Mouse (Mus musculus) hindbrain, embryonic 14.5 days (tissue): ENCODE results near the gene Fam221b. TPM values are rescaled to one million over a fixed set of nuclear protein-coding genes. Genes with fewer than 3 reads are reported as not detected.

Experiments used
- ATAC-seq: fragments of 200-750 bp; cut with Nextera tagmentation; 2 replicates; pipeline ENCODE4 v1.8.0; 2017; ENCODE audit warnings: moderate number of reproducible peaks, mild to moderate bottlenecking, moderate TSS enrichment, moderate library complexity; ENCODE audit not compliant: low FRiP score
- DNase-seq: peaks from one replicate; pipeline ENCODE4 v3.0.0-alpha.2; 2015; ENCODE audit warnings: low spot score
- H3K27ac ChIP-seq: fragments of 300-500 bp; sonication (generic); 2 replicates; pipeline ENCODE4 v1.5.1; 2014; ENCODE audit warnings: mild to moderate bottlenecking, moderate library complexity
- H3K27me3 ChIP-seq: fragments of 300-500 bp; sonication (generic); 2 replicates; pipeline ENCODE4 v1.6.1; 2014; ENCODE audit warnings: mild to moderate bottlenecking, low read length, mixed read lengths; ENCODE audit not compliant: control insufficient read depth, insufficient read depth
- H3K36me3 ChIP-seq: fragments of 300-500 bp; sonication (generic); replicated peaks from 2 replicates; pipeline ENCODE4 v1.6.1; 2014; ENCODE audit not compliant: control insufficient read depth, insufficient read depth
- H3K4me1 ChIP-seq: fragments of 300-500 bp; sonication (generic); replicated peaks from 2 replicates; pipeline ENCODE4 v1.6.1; 2014; ENCODE audit warnings: antibody characterized with exemption, low read length, mixed read lengths; ENCODE audit not compliant: control insufficient read depth, insufficient read depth
- H3K4me2 ChIP-seq: fragments of 300-500 bp; sonication (generic); replicated peaks from 2 replicates; pipeline ENCODE4 v1.6.1; 2014; ENCODE audit warnings: mild to moderate bottlenecking, moderate library complexity
- H3K4me3 ChIP-seq: fragments of 300-500 bp; sonication (generic); replicated peaks from 2 replicates; pipeline ENCODE4 v1.5.1; 2014; ENCODE audit warnings: mild to moderate bottlenecking, low read length
- H3K9ac ChIP-seq: fragments of 300-500 bp; sonication (generic); 2 replicates; pipeline ENCODE4 v1.6.1; 2014
- H3K9me3 ChIP-seq: fragments of 300-500 bp; sonication (generic); 2 replicates; pipeline ENCODE4 v1.6.1; 2016; ENCODE audit warnings: low read length; ENCODE audit not compliant: control insufficient read depth
- WGBS: fragments of 180-500 bp; shearing (Covaris S2); extraction: QIAGEN DNeasy Blood & Tissue Kit; methylation state at CpG from one replicate; pipeline ENCODE4 v1.1.7; 2014; 5-methylcytosine and 5-hydroxymethylcytosine counted together
- polyA plus RNA-seq: library from polyadenylated mRNA; unstranded; fragments of >200 nt; fragmentation: Nextera tagmentation; extraction: Ambion mirVana; gene quantifications from 2 replicates; pipeline ENCODE4 v1.2.1, GENCODE M21; 2014

Fam221b gene
- polyA plus RNA-seq, 1 experiment from 2014 or later: 2.2 TPM

DNA sequence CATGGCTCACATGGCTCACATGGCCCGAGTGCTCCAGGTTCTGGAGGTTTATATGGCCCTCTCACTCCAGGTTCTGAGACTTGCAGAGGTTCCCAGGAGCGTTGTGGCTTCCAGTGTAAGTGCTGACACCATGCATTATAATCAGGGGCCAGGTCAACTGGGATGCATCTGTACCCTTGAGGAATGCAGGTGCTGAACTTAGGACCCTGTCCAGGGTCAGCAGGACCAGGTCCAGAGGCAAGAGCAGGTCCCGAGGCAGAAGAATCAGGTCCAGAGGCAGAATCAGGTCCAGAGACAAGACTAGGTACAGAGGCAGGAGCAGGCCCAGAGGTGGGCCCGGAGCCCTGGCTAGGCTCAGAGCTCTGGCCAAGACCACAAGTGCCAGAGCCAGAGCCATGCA lies 16.2 kb downstream of the Fam221b start:
- no peak for ATAC-seq
- peak overlapping the region; percentile 43 for H3K4me2 ChIP-seq
- DNase-seq: no peak
- 97% methylated on average over 4 of the region's 4 CpGs for WGBS
- no peaks in the 10 kb centered on the region for H3K27me3 ChIP-seq
- H3K9ac ChIP-seq: 0 out of 2 replicates have a peak overlapping the region, but pooled peaks have one; percentile 6
- H3K27ac ChIP-seq: no peak overlapping the region; the same call in 1 of the 2 replicates
- peaks cover 6% of the 10 kb centered on the region; the same call in 1 of the 2 replicates for H3K36me3 ChIP-seq
- H3K4me3 ChIP-seq: peak overlapping the region; percentile 19
- peaks cover 5% of the 10 kb centered on the region; the same call in 1 of the 2 replicates for H3K4me1 ChIP-seq
- peaks cover 5% of the 10 kb centered on the region; the same call in 1 of the 2 replicates for H3K9me3 ChIP-seq

- no peak overlapping the region for H3K4me3 ChIP-seq
- H3K9ac ChIP-seq: no peak overlapping the region
- 0 out of 2 replicates have a peak, but pooled peaks cover 5% of the 10 kb centered on the region for H3K4me1 ChIP-seq
- no peak overlapping the region for H3K27ac ChIP-seq
- H3K27me3 ChIP-seq: no peaks in the 10 kb centered on the region
- H3K9me3 ChIP-seq: peaks cover 5% of the 10 kb centered on the region; the same call in 1 of the 2 replicates
- 95% methylated on average over 3 of the region's 3 CpGs for WGBS
- H3K4me2 ChIP-seq: no peak overlapping the region
- DNase-seq (no peak), ATAC-seq (no peak)
- peaks cover 21% of the 10 kb centered on the region; the same call in 1 of the 2 replicates for H3K36me3 ChIP-seq
These were observed 19.2 kb downstream of the Fam221b start for GRCm38 (mm10) chr4:43649783-43650182.

- no peaks in the 10 kb centered on the region for H3K9me3 ChIP-seq
- H3K4me3 ChIP-seq: no peak overlapping the region
- ATAC-seq (no peak), DNase-seq (no peak)
- no peaks in the 10 kb centered on the region for H3K4me1 ChIP-seq
- no peak overlapping the region for H3K4me2 ChIP-seq
- peaks cover 11% of the 10 kb centered on the region for H3K36me3 ChIP-seq
- no peak overlapping the region for H3K27ac ChIP-seq
- H3K9ac ChIP-seq: no peak overlapping the region
- H3K27me3 ChIP-seq: no peaks in the 10 kb centered on the region
- 78% methylated on average over 6 of the region's 6 CpGs for WGBS
These were observed 28.5 kb downstream of the Fam221b start for GRCm38 (mm10) chr4:43640491-43640890.

DNA sequence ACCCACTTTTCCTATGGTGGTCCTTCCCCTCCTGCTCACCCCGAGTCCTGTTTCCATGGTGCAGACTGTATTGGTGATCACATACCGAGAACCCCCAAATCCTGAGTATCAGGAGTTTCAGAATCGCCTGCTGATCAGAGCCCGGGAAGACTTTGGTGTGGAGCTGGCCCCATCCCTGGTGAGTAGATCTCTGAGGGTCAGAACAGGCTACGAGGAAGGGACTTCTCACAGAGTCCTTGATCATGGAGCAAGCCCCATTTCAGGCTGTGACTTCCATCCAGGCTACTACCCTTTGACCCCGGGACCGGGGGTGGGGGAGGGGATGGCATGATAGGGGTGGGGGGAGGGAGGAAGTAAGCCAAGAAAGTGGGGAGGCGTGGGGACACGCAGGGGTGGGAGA lies 28.9 kb downstream of the Fam221b start:
- H3K4me3 ChIP-seq: no peak overlapping the region
- DNase-seq (no peak), ATAC-seq (no peak)
- H3K27me3 ChIP-seq: no peaks in the 10 kb centered on the region
- no peak overlapping the region for H3K9ac ChIP-seq
- peaks cover 8% of the 10 kb centered on the region for H3K36me3 ChIP-seq
- no peaks in the 10 kb centered on the region for H3K4me1 ChIP-seq
- H3K27ac ChIP-seq: no peak overlapping the region
- no peaks in the 10 kb centered on the region for H3K9me3 ChIP-seq
- no peak overlapping the region for H3K4me2 ChIP-seq
- 80% methylated on average over 9 of the region's 9 CpGs for WGBS

GRCm38 (mm10) chr4:43636751-43637150 lies 32.2 kb downstream of the Fam221b start:
- Histone ChIP-seq H3K9ac (no peak overlapping the region), H3K4me1 (peaks cover 26% of the 10 kb centered on the region), H3K27ac (no peak overlapping the region), H3K27me3 (no peaks in the 10 kb centered on the region), H3K4me2 (no peak overlapping the region), H3K9me3 (no peaks in the 10 kb centered on the region), H3K36me3 (no peaks in the 10 kb centered on the region), H3K4me3 (no peak overlapping the region)
- 72% methylated on average over 6 of the region's 6 CpGs for WGBS
- no peak for DNase-seq
- ATAC-seq: no peak

GRCm38 (mm10) chr4:43634621-43635374 lies 34.1 kb downstream of the Fam221b start:
- Histone ChIP-seq H3K27me3 (no peaks in the 10 kb centered on the region), H3K9me3 (no peaks in the 10 kb centered on the region), H3K9ac (no peak overlapping the region), H3K27ac (no peak overlapping the region), H3K4me2 (no peak overlapping the region), H3K4me1 (peaks cover 37% of the 10 kb centered on the region), H3K36me3 (no peaks in the 10 kb centered on the region), H3K4me3 (no peak overlapping the region)
- ATAC-seq (no peak), DNase-seq (no peak)
- whole genome bisulfite sequencing: 87% methylated on average over 7 of the region's 7 CpGs

GRCm38 (mm10) chr4:43633736-43634135 lies 35.2 kb downstream of the Fam221b start:
- Histone ChIP-seq H3K9ac (no peak overlapping the region), H3K4me3 (no peak overlapping the region), H3K4me1 (peaks cover 40% of the 10 kb centered on the region), H3K27ac (no peak overlapping the region), H3K9me3 (no peaks in the 10 kb centered on the region), H3K36me3 (no peaks in the 10 kb centered on the region), H3K27me3 (no peaks in the 10 kb centered on the region), H3K4me2 (0 out of 2 replicates have a peak overlapping the region, but pooled peaks have one; percentile 97)
- DNase-seq (no peak), ATAC-seq (no peak)
- WGBS: 97% methylated on average over 2 of the region's 2 CpGs

- ATAC-seq (no peak), DNase-seq (no peak)
- H3K4me3 ChIP-seq: no peak overlapping the region
- H3K27ac ChIP-seq: no peak overlapping the region
- H3K9ac ChIP-seq: 0 out of 2 replicates have a peak overlapping the region, but pooled peaks have one; percentile 94
- H3K9me3 ChIP-seq: no peaks in the 10 kb centered on the region
- no peaks in the 10 kb centered on the region for H3K36me3 ChIP-seq
- WGBS: 78% methylated on average over 8 of the region's 8 CpGs
- no peaks in the 10 kb centered on the region for H3K27me3 ChIP-seq
- peak overlapping the region; percentile 97 for H3K4me2 ChIP-seq
- H3K4me1 ChIP-seq: peaks cover 40% of the 10 kb centered on the region
These were observed 35.6 kb downstream of the Fam221b start for GRCm38 (mm10) chr4:43633296-43633695.

GRCm38 (mm10) chr4:43631956-43632920 lies 36.7 kb downstream of the Fam221b start:
- Histone ChIP-seq H3K9me3 (no peaks in the 10 kb centered on the region), H3K27me3 (no peaks in the 10 kb centered on the region), H3K4me3 (peak overlapping the region; percentile 69), H3K4me1 (peaks cover 40% of the 10 kb centered on the region), H3K4me2 (peak overlapping the region; percentile 97), H3K36me3 (no peaks in the 10 kb centered on the region), H3K9ac (peak overlapping the region; percentile 94), H3K27ac (peak overlapping the region; percentile 90)
- WGBS: 42% methylated on average over 42 of the region's 42 CpGs
- DNase-seq (no peak), ATAC-seq (peak; percentile 18; the same call in 1 of the 2 replicates)
